9 mouse cellular contexts compared by ENCODE assay signal in genomic region chr4:107802450-107803331, GRCm38 (mm10). TPM values are rescaled to one million over a fixed set of nuclear protein-coding genes. Genes with fewer than 3 reads are reported as not detected.
A peak's percentile ranks its signal among the peaks of the same experiment; 100 is the strongest.
DNase-seq lines count a peak whose midpoint lies in the region; ATAC-seq and TF ChIP-seq lines count a peak whose summit lies in the region.
"Had no signal": no experiment of that assay in that cellular context is flagged by ENCODE, and none has a peak within 500 bp of the region (broad histone marks: within the 10 kb centered on the region; RNA-seq: fewer than 3 reads in every experiment).

No protein-coding gene starts in this region.

- WGBS in forebrain, embryonic 13.5 days: under 1% methylated on average over 53 of the region's 65 CpGs
- WGBS in kidney, embryonic 15.5 days: under 1% methylated on average over 65 of the region's 65 CpGs
- WGBS in midbrain, embryonic 14.5 days: under 1% methylated on average over 62 of the region's 65 CpGs

- peaks cover 35% of the 10 kb centered on the region for H3K36me3 ChIP-seq in forebrain, embryonic 13.5 days (ENCODE audit: poor library complexity, severe bottlenecking)
- no peaks in the 10 kb centered on the region for H3K36me3 ChIP-seq in kidney, embryonic 15.5 days
- peaks cover 12% of the 10 kb centered on the region; the same call in 1 of the 2 replicates for H3K36me3 ChIP-seq in midbrain, embryonic 14.5 days (ENCODE audit: control insufficient read depth, insufficient read depth, low read length)

- H3K4me2 ChIP-seq in forebrain, embryonic 13.5 days: peak overlapping the region; percentile 96
- H3K4me2 ChIP-seq in kidney, embryonic 15.5 days: peak overlapping the region; percentile 100
- H3K4me2 ChIP-seq in midbrain, embryonic 14.5 days (ENCODE audit: low read length): peak overlapping the region; percentile 94

- peak overlapping the region; percentile 98 for H3K27ac ChIP-seq in forebrain, embryonic 13.5 days
- H3K27ac ChIP-seq in kidney, embryonic 15.5 days: peak overlapping the region; percentile 67
- H3K27ac ChIP-seq in midbrain, embryonic 14.5 days (replicated peaks; ENCODE audit: low read depth, low read length): peak overlapping the region; percentile 98

- H3K4me1 ChIP-seq in forebrain, embryonic 13.5 days: peaks cover 58% of the 10 kb centered on the region
- peaks cover 40% of the 10 kb centered on the region for H3K4me1 ChIP-seq in kidney, embryonic 15.5 days
- H3K4me1 ChIP-seq in midbrain, embryonic 14.5 days (ENCODE audit: control insufficient read depth, insufficient read depth, low read length): peaks cover 37% of the 10 kb centered on the region

- DNase-seq in adrenal gland, adult 2 months: peak; percentile 39
- no peak for DNase-seq in adrenal gland, adult 8-10 months
- peak; percentile 50 for DNase-seq in 3T3-L1 (ENCODE audit: low read depth, low spot score)
- peak; percentile 71 for DNase-seq in brain, embryonic 14.5 days (ENCODE audit: low read depth)
- DNase-seq in midbrain, embryonic 14.5 days: peak; percentile 73
- peak; percentile 58 for DNase-seq in testis, postnatal 10 days (ENCODE audit: low spot score)

- H3K4me3 ChIP-seq in forebrain, embryonic 13.5 days: peak overlapping the region; percentile 88
- H3K4me3 ChIP-seq in kidney, embryonic 15.5 days (replicated peaks): peak overlapping the region; percentile 75
- peak overlapping the region; percentile 78 for H3K4me3 ChIP-seq in midbrain, embryonic 14.5 days (replicated peaks; ENCODE audit: low read depth, low read length)

- peak overlapping the region; percentile 97 for H3K9ac ChIP-seq in forebrain, embryonic 13.5 days
- H3K9ac ChIP-seq in kidney, embryonic 15.5 days: peak overlapping the region; percentile 59
- peak overlapping the region; percentile 96 for H3K9ac ChIP-seq in midbrain, embryonic 14.5 days (replicated peaks; ENCODE audit: low read length)

- TF ChIP-seq POLR2A in brain, embryonic 14.5 days (IDR thresholded peaks at IDR 0.05; ENCODE audit: borderline replicate concordance, extremely low read depth, insufficient read depth, insufficient read length, poor library complexity, severe bottlenecking): no peak; the same call in 1 of the 2 replicates

- TF ChIP-seq CTCF in brain, embryonic 14.5 days (IDR thresholded peaks at IDR 0.05; ENCODE audit: borderline replicate concordance, extremely low read depth, insufficient read depth, insufficient read length): no peak

- H3K9me3 ChIP-seq in forebrain, embryonic 13.5 days (replicated peaks): no peaks in the 10 kb centered on the region
- H3K9me3 ChIP-seq in kidney, embryonic 15.5 days (replicated peaks): no peaks in the 10 kb centered on the region
- no peaks in the 10 kb centered on the region for H3K9me3 ChIP-seq in midbrain, embryonic 14.5 days (ENCODE audit: control insufficient read depth, low read length)

- ATAC-seq in forebrain, embryonic 13.5 days: peak; percentile 5
- peak; percentile 19 for ATAC-seq in kidney, embryonic 15.5 days (replicated peaks; ENCODE audit: low FRiP score)
- peak; percentile 12; the same call in 1 of the 2 replicates for ATAC-seq in midbrain, embryonic 14.5 days (ENCODE audit: low FRiP score, low TSS enrichment)

- no peaks in the 10 kb centered on the region for H3K27me3 ChIP-seq in forebrain, embryonic 13.5 days
- H3K27me3 ChIP-seq in kidney, embryonic 15.5 days: peaks cover 35% of the 10 kb centered on the region
- H3K27me3 ChIP-seq in midbrain, embryonic 14.5 days (ENCODE audit: control insufficient read depth, insufficient read depth, low read length): no peaks in the 10 kb centered on the region
- H3K27me3 ChIP-seq: Patski had no signal

RNA-seq across cellular contexts. Expression of gene Lrp8, which starts 0.6 kb away (rescaled TPM):
- total RNA-seq in adrenal gland, adult 2 months (2021): 1 to 10 TPM; 9.5 to 9.8 TPM
- 14.0 and 15.9 TPM in 2 replicates for polyA plus RNA-seq in adrenal gland, adult 2 months (2012; rRNA removed)
- 10 to 100 TPM in 1 of 4 experiments, 1 to 10 TPM in 3; 7.2 to 12.5 (median 8.8) TPM for total RNA-seq in adrenal gland, adult 8-10 months (2022)
- 129 and 146 TPM in 2 replicates for polyA plus RNA-seq in brain, embryonic 14.5 days (2012; rRNA removed)
- polyA plus RNA-seq in forebrain, embryonic 13.5 days (2015; fragmentation: Nextera tagmentation; extraction: Ambion mirVana): 37.2 and 42.6 TPM in 2 replicates
- polyA plus RNA-seq in kidney, embryonic 15.5 days (2015; fragmentation: Nextera tagmentation; extraction: Ambion mirVana): 2.2 and 2.6 TPM in 2 replicates
- polyA plus RNA-seq in midbrain, embryonic 14.5 days (2014; fragmentation: Nextera tagmentation; extraction: Ambion mirVana): 54.3 and 58.1 TPM in 2 replicates
